Mouse (Mus musculus) embryo, embryonic 11 days (tissue): ENCODE measurements at regions not wholly inside any gene's neighbourhood (a gene's known extent, or its start where the extent isn't known, plus 50 kb on each side); places are given as distances from the start of the nearest gene placed in this dataset.

Experiments used
- DNase-seq: peaks from one replicate; pipeline ENCODE4 v3.0.0-alpha.2; 2015

GRCm38 (mm10) chr4:56136837-56137236 lies 603.0 kb upstream of the Gm26657 start:
- no peak for DNase-seq

- no peak for DNase-seq
These were observed 602.1 kb upstream of the Klf4 start for GRCm38 (mm10) chr4:56134350-56134749.

GRCm38 (mm10) chr4:56127730-56128482 lies 595.6 kb upstream of the Klf4 start:
- DNase-seq: no peak

- no peak for DNase-seq
These were observed 592.2 kb upstream of the Klf4 start for GRCm38 (mm10) chr4:56124515-56124914.

GRCm38 (mm10) chr4:56122198-56122597 lies 589.9 kb upstream of the Klf4 start:
- DNase-seq: no peak

GRCm38 (mm10) chr4:56121664-56122063 lies 589.4 kb upstream of the Klf4 start:
- no peak for DNase-seq

- DNase-seq: no peak
These were observed 588.1 kb upstream of the Klf4 start for GRCm38 (mm10) chr4:56120357-56120756.

- peak; percentile 37 for DNase-seq
These were observed 581.5 kb upstream of the Klf4 start for GRCm38 (mm10) chr4:56113701-56114196.

- no peak for DNase-seq
These were observed 580.9 kb upstream of the Klf4 start for GRCm38 (mm10) chr4:56112931-56113700.

GRCm38 (mm10) chr4:56106962-56107361 lies 574.7 kb upstream of the Klf4 start:
- no peak for DNase-seq

- DNase-seq: no peak
These were observed 570.0 kb upstream of the Klf4 start for GRCm38 (mm10) chr4:56102314-56102713.

- no peak for DNase-seq
These were observed 558.5 kb upstream of the Klf4 start for GRCm38 (mm10) chr4:56090796-56091195.

- peak; percentile 68 for DNase-seq
These were observed 556.4 kb upstream of the Klf4 start for GRCm38 (mm10) chr4:56088701-56089100.

- DNase-seq: no peak
These were observed 554.0 kb upstream of the Klf4 start for GRCm38 (mm10) chr4:56086306-56086705.

GRCm38 (mm10) chr4:56084205-56084604 lies 551.9 kb upstream of the Klf4 start:
- DNase-seq: no peak

GRCm38 (mm10) chr4:56082411-56082810 lies 550.1 kb upstream of the Klf4 start:
- DNase-seq: no peak

GRCm38 (mm10) chr4:56080960-56081359 lies 548.7 kb upstream of the Klf4 start:
- DNase-seq: no peak

- DNase-seq: no peak
These were observed 538.5 kb upstream of the Klf4 start for GRCm38 (mm10) chr4:56070664-56071334.

GRCm38 (mm10) chr4:56068859-56069258 lies 536.6 kb upstream of the Klf4 start:
- no peak for DNase-seq

GRCm38 (mm10) chr4:56064657-56065056 lies 532.4 kb upstream of the Klf4 start:
- DNase-seq: no peak

GRCm38 (mm10) chr4:56051792-56052380 lies 519.6 kb upstream of the Klf4 start:
- peak; percentile 24 for DNase-seq

- no peak for DNase-seq
These were observed 507.1 kb upstream of the Klf4 start for GRCm38 (mm10) chr4:56039327-56039726.

- no peak for DNase-seq
These were observed 504.1 kb upstream of the Klf4 start for GRCm38 (mm10) chr4:56036334-56036733.
